Mouse (Mus musculus) cerebellum, postnatal 14 days (tissue): ENCODE data around the gene Rhox4g.
"Not testable (repeated sequence)": the region's sequence is repeated elsewhere in the genome, so short reads cannot be mapped to it uniquely, and the experiment has no call there.

Experiments used
- DNase-seq, 2 experiments: peaks; one replicate each; pipeline ENCODE4 v3.0.0; 2021; ENCODE audit warnings: mixed read lengths in 2 of 2

Rhox4g gene

GRCm38 (mm10) chrX:37651227-37651626 lies at the start of gene Rhox4g:
Rhox4g (minus strand) TSS chrX:37651327.
- not testable (repeated sequence) for DNase-seq

GRCm38 (mm10) chrX:37692261-37692660 lies 41.1 kb upstream of the Rhox4g start:
- no peak for DNase-seq

GRCm38 (mm10) chrX:37683031-37683715 lies 32.0 kb upstream of the Rhox4g start:
- no peak for DNase-seq

GRCm38 (mm10) chrX:37673177-37673576 lies 22.1 kb upstream of the Rhox4g start, which contains the start of gene Rhox2h:
Rhox2h (minus strand) TSS chrX:37673277.
- not testable (repeated sequence) for DNase-seq

- not testable (repeated sequence) for DNase-seq
Measured at GRCm38 (mm10) chrX:37668664-37669063, 17.5 kb upstream of the Rhox4g start, which contains the start of gene Rhox3h. Rhox3h (minus strand) TSS chrX:37668764.

- DNase-seq, result not testable (repeated sequence)
Measured at GRCm38 (mm10) chrX:37643370-37643769, 7.8 kb downstream of the Rhox4g start, which contains the start of gene Rhox2g. Rhox2g (minus strand) TSS chrX:37643470.

- not testable (repeated sequence) for DNase-seq
Measured at GRCm38 (mm10) chrX:37628512-37628911, 22.6 kb downstream of the Rhox4g start, which contains the start of gene Rhox3g. Rhox3g (minus strand) TSS chrX:37628612.

- not testable (repeated sequence) for DNase-seq
Measured at GRCm38 (mm10) chrX:37607604-37608003, 43.5 kb downstream of the Rhox4g start, which contains the start of gene Rhox4f. Rhox4f (minus strand) TSS chrX:37607704.
